Mouse (Mus musculus): ENCODE measurements around the gene Ostf1. TPM values are rescaled to one million over a fixed set of nuclear protein-coding genes. Genes with fewer than 3 reads are reported as not detected.

The Ostf1 gene
- polyA plus RNA-seq, 1 experiment from 2014 or later = 36.8 TPM

- no peaks in the 10 kb centered on the region for H3K4me1 ChIP-seq (replicated peaks; ENCODE audit: control insufficient read depth, insufficient read depth, low read length)
- H3K4me3 ChIP-seq (ENCODE audit: low read depth, low read length) = no peak overlapping the region
- ATAC-seq (replicated peaks; ENCODE audit: low FRiP score) (no peak), DNase-seq (ENCODE audit: low spot score) (no peak)
- H3K9me3 ChIP-seq (ENCODE audit: control insufficient read depth, low read length) = no peaks in the 10 kb centered on the region
- no peaks in the 10 kb centered on the region for H3K27me3 ChIP-seq (ENCODE audit: control insufficient read depth, insufficient read depth, low read length)
- no peak overlapping the region for H3K27ac ChIP-seq (ENCODE audit: low read depth, low read length)
- H3K9ac ChIP-seq (ENCODE audit: low read length) = no peak overlapping the region
- WGBS = 85% methylated on average over 6 of the region's 6 CpGs
- H3K36me3 ChIP-seq (ENCODE audit: control insufficient read depth, insufficient read depth, low read length) = no peaks in the 10 kb centered on the region
- H3K4me2 ChIP-seq (ENCODE audit: low read depth, low read length, severe bottlenecking) = no peak overlapping the region
Observed at GRCm38 (mm10) chr19:18650473-18650872, 18.9 kb upstream of the Ostf1 start.

- H3K9ac ChIP-seq (ENCODE audit: low read length) = no peak overlapping the region
- H3K27me3 ChIP-seq (ENCODE audit: control insufficient read depth, insufficient read depth, low read length) = no peaks in the 10 kb centered on the region
- no peak overlapping the region for H3K4me3 ChIP-seq (ENCODE audit: low read depth, low read length)
- H3K27ac ChIP-seq (ENCODE audit: low read depth, low read length) = no peak overlapping the region
- no peaks in the 10 kb centered on the region for H3K9me3 ChIP-seq (ENCODE audit: control insufficient read depth, low read length)
- 90% methylated on average over 4 of the region's 4 CpGs for WGBS
- no peaks in the 10 kb centered on the region for H3K4me1 ChIP-seq (replicated peaks; ENCODE audit: control insufficient read depth, insufficient read depth, low read length)
- DNase-seq (ENCODE audit: low spot score) (no peak), ATAC-seq (replicated peaks; ENCODE audit: low FRiP score) (no peak)
- H3K36me3 ChIP-seq (ENCODE audit: control insufficient read depth, insufficient read depth, low read length) = no peaks in the 10 kb centered on the region
- no peak overlapping the region for H3K4me2 ChIP-seq (ENCODE audit: low read depth, low read length, severe bottlenecking)
Observed at GRCm38 (mm10) chr19:18649955-18650354, 18.3 kb upstream of the Ostf1 start.

DNA sequence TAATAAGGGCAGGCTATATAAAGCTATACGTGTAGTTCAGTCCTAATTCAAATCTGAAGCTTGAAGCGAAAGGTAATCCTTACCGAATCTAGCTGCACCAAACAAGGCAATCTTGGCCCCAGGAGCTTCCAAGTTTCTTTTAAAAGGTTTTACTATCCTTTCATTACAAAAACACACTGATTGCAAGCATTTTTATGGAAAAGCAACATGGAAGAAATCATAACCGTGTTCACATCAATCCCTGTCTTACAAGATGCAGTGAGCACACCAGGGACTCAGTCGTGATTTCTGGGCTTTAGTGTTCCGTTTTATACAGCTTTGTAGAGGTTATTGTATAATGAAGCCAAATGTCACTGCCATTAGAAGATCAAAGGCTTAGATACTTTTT, 16.9 kb upstream of the Ostf1 start:
- DNase-seq (ENCODE audit: low spot score) (no peak), ATAC-seq (replicated peaks; ENCODE audit: low FRiP score) (no peak)
- 88% methylated on average over 6 of the region's 6 CpGs for WGBS
- no peak overlapping the region for H3K9ac ChIP-seq (ENCODE audit: low read length)
- no peak overlapping the region for H3K4me3 ChIP-seq (ENCODE audit: low read depth, low read length)
- no peaks in the 10 kb centered on the region for H3K36me3 ChIP-seq (ENCODE audit: control insufficient read depth, insufficient read depth, low read length)
- no peak overlapping the region for H3K27ac ChIP-seq (ENCODE audit: low read depth, low read length)
- H3K9me3 ChIP-seq (ENCODE audit: control insufficient read depth, low read length) = no peaks in the 10 kb centered on the region
- H3K4me2 ChIP-seq (ENCODE audit: low read depth, low read length, severe bottlenecking) = no peak overlapping the region
- no peaks in the 10 kb centered on the region for H3K4me1 ChIP-seq (replicated peaks; ENCODE audit: control insufficient read depth, insufficient read depth, low read length)
- no peaks in the 10 kb centered on the region for H3K27me3 ChIP-seq (ENCODE audit: control insufficient read depth, insufficient read depth, low read length)

- Histone ChIP-seq H3K4me1 (replicated peaks; ENCODE audit: control insufficient read depth, insufficient read depth, low read length) (no peaks in the 10 kb centered on the region), H3K9me3 (ENCODE audit: control insufficient read depth, low read length) (no peaks in the 10 kb centered on the region), H3K36me3 (ENCODE audit: control insufficient read depth, insufficient read depth, low read length) (no peaks in the 10 kb centered on the region), H3K4me2 (ENCODE audit: low read depth, low read length, severe bottlenecking) (no peak overlapping the region), H3K27me3 (ENCODE audit: control insufficient read depth, insufficient read depth, low read length) (no peaks in the 10 kb centered on the region), H3K27ac (ENCODE audit: low read depth, low read length) (no peak overlapping the region), H3K9ac (ENCODE audit: low read length) (no peak overlapping the region), H3K4me3 (ENCODE audit: low read depth, low read length) (no peak overlapping the region)
- WGBS = 84% methylated on average over 9 of the region's 9 CpGs
- ATAC-seq (replicated peaks; ENCODE audit: low FRiP score) (no peak), DNase-seq (ENCODE audit: low spot score) (no peak)
Observed at GRCm38 (mm10) chr19:18647775-18648557, 16.3 kb upstream of the Ostf1 start.

DNA sequence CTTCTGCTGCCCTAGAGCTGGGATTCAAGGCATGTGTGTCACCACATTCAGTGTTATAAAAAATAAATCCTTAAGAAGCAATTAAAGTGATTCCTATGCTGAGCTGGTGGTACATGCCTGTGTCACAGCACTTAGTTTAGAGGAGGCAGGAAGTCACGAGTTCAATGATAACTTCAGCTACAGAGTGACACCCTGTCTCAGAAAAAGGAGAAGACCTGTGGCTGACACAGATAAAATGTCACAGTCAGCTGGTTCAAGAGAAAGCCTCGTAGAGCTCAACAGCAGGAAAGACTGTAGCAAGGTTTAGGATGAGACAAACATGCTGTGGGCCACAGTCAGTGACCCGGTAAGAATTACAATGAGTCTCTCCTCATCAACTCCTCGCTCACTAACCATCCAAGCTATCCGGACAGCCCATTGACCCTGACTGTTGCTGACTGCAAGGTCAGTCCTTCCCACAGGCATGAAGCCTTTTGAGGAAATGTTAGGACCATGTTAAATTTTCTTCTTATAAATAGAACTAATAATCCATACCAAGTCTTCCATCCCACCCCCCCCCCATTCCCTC, 15.3 kb upstream of the Ostf1 start:
- 68% methylated on average over 5 of the region's 5 CpGs for WGBS
- no peaks in the 10 kb centered on the region for H3K9me3 ChIP-seq (ENCODE audit: control insufficient read depth, low read length)
- H3K27me3 ChIP-seq (ENCODE audit: control insufficient read depth, insufficient read depth, low read length) = no peaks in the 10 kb centered on the region
- no peak for ATAC-seq (replicated peaks; ENCODE audit: low FRiP score)
- H3K4me3 ChIP-seq (ENCODE audit: low read depth, low read length) = no peak overlapping the region
- no peak for DNase-seq (ENCODE audit: low spot score)
- H3K4me1 ChIP-seq (replicated peaks; ENCODE audit: control insufficient read depth, insufficient read depth, low read length) = no peaks in the 10 kb centered on the region
- no peaks in the 10 kb centered on the region for H3K36me3 ChIP-seq (ENCODE audit: control insufficient read depth, insufficient read depth, low read length)
- no peak overlapping the region for H3K4me2 ChIP-seq (ENCODE audit: low read depth, low read length, severe bottlenecking)
- H3K27ac ChIP-seq (ENCODE audit: low read depth, low read length) = no peak overlapping the region
- H3K9ac ChIP-seq (ENCODE audit: low read length) = no peak overlapping the region

GRCm38 (mm10) chr19:18646397-18646796, 14.8 kb upstream of the Ostf1 start:
- WGBS = 81% methylated on average over 3 of the region's 3 CpGs
- Histone ChIP-seq H3K4me3 (ENCODE audit: low read depth, low read length) (no peak overlapping the region), H3K4me1 (replicated peaks; ENCODE audit: control insufficient read depth, insufficient read depth, low read length) (no peaks in the 10 kb centered on the region), H3K27ac (ENCODE audit: low read depth, low read length) (no peak overlapping the region), H3K9ac (ENCODE audit: low read length) (no peak overlapping the region), H3K27me3 (ENCODE audit: control insufficient read depth, insufficient read depth, low read length) (no peaks in the 10 kb centered on the region), H3K4me2 (ENCODE audit: low read depth, low read length, severe bottlenecking) (no peak overlapping the region), H3K9me3 (ENCODE audit: control insufficient read depth, low read length) (no peaks in the 10 kb centered on the region), H3K36me3 (ENCODE audit: control insufficient read depth, insufficient read depth, low read length) (no peaks in the 10 kb centered on the region)
- ATAC-seq (replicated peaks; ENCODE audit: low FRiP score) (no peak), DNase-seq (ENCODE audit: low spot score) (no peak)

- Histone ChIP-seq H3K27ac (ENCODE audit: low read depth, low read length) (no peak overlapping the region), H3K4me3 (ENCODE audit: low read depth, low read length) (no peak overlapping the region), H3K4me1 (replicated peaks; ENCODE audit: control insufficient read depth, insufficient read depth, low read length) (no peaks in the 10 kb centered on the region), H3K9me3 (ENCODE audit: control insufficient read depth, low read length) (no peaks in the 10 kb centered on the region), H3K36me3 (ENCODE audit: control insufficient read depth, insufficient read depth, low read length) (no peaks in the 10 kb centered on the region), H3K27me3 (ENCODE audit: control insufficient read depth, insufficient read depth, low read length) (no peaks in the 10 kb centered on the region), H3K9ac (ENCODE audit: low read length) (no peak overlapping the region), H3K4me2 (ENCODE audit: low read depth, low read length, severe bottlenecking) (no peak overlapping the region)
- DNase-seq (ENCODE audit: low spot score) = no peak
- no peak for ATAC-seq (replicated peaks; ENCODE audit: low FRiP score)
- 86% methylated on average over 6 of the region's 6 CpGs for WGBS
Observed at GRCm38 (mm10) chr19:18644084-18644483, 12.5 kb upstream of the Ostf1 start.

- H3K27ac ChIP-seq (ENCODE audit: low read depth, low read length) = no peak overlapping the region
- H3K4me2 ChIP-seq (ENCODE audit: low read depth, low read length, severe bottlenecking) = no peak overlapping the region
- no peaks in the 10 kb centered on the region for H3K36me3 ChIP-seq (ENCODE audit: control insufficient read depth, insufficient read depth, low read length)
- no peak for DNase-seq (ENCODE audit: low spot score)
- 62% methylated on average over 4 of the region's 4 CpGs for WGBS
- H3K4me1 ChIP-seq (replicated peaks; ENCODE audit: control insufficient read depth, insufficient read depth, low read length) = no peaks in the 10 kb centered on the region
- H3K9ac ChIP-seq (ENCODE audit: low read length) = no peak overlapping the region
- H3K27me3 ChIP-seq (ENCODE audit: control insufficient read depth, insufficient read depth, low read length) = no peaks in the 10 kb centered on the region
- H3K4me3 ChIP-seq (ENCODE audit: low read depth, low read length) = no peak overlapping the region
- ATAC-seq (replicated peaks; ENCODE audit: low FRiP score) = no peak
- no peaks in the 10 kb centered on the region for H3K9me3 ChIP-seq (ENCODE audit: control insufficient read depth, low read length)
Observed at GRCm38 (mm10) chr19:18643411-18643810, 11.8 kb upstream of the Ostf1 start.

DNA sequence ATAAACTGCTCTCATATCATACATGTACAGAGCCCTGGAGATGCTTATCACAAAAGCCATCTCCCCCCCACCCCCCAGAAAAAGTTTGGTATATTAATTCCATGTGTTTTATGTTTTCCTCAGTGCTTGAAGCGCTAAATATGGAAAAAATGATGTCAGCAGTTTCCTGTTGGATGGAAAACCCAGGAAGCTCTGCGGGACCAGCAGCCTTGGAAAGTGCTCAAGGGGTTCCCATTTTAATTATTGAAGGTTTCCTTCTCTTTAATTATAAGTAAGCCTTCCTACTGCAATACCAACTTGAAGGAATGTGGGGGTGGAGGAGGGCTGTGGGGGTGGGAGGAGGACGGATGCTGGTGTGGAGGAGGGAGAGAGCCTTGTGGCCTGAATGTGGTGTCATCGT, 9.4 kb upstream of the Ostf1 start:
- WGBS = 84% methylated on average over 4 of the region's 4 CpGs
- H3K4me3 ChIP-seq (ENCODE audit: low read depth, low read length) = no peak overlapping the region
- no peak for ATAC-seq (replicated peaks; ENCODE audit: low FRiP score)

More for the DNA sequence above, 9.4 kb upstream of the Ostf1 start:
- Histone ChIP-seq H3K27me3 (ENCODE audit: control insufficient read depth, insufficient read depth, low read length) (no peaks in the 10 kb centered on the region), H3K27ac (ENCODE audit: low read depth, low read length) (no peak overlapping the region), H3K9me3 (ENCODE audit: control insufficient read depth, low read length) (no peaks in the 10 kb centered on the region), H3K9ac (ENCODE audit: low read length) (no peak overlapping the region), H3K36me3 (ENCODE audit: control insufficient read depth, insufficient read depth, low read length) (no peaks in the 10 kb centered on the region), H3K4me2 (ENCODE audit: low read depth, low read length, severe bottlenecking) (no peak overlapping the region), H3K4me1 (replicated peaks; ENCODE audit: control insufficient read depth, insufficient read depth, low read length) (no peaks in the 10 kb centered on the region)
- DNase-seq (ENCODE audit: low spot score) = no peak
